Mouse (Mus musculus) hindbrain, embryonic 13.5 days (tissue): ENCODE results near the gene 1700029J07Rik. TPM values are rescaled to one million over a fixed set of nuclear protein-coding genes. Genes with fewer than 3 reads are reported as not detected.

Experiments
- ATAC-seq: fragments of 200-750 bp; cut with Nextera tagmentation; 2 replicates; pipeline ENCODE4 v1.8.0; 2017; ENCODE audit warnings: moderate TSS enrichment; ENCODE audit not compliant: low FRiP score
- H3K27ac ChIP-seq: fragments of 300-500 bp; sonication (generic); 2 replicates; pipeline ENCODE4 v1.5.1; 2015; ENCODE audit warnings: inconsistent platforms, mild to moderate bottlenecking, moderate library complexity
- H3K27me3 ChIP-seq: fragments of 300-500 bp; sonication (generic); 2 replicates; pipeline ENCODE4 v1.6.1; 2015; ENCODE audit warnings: mild to moderate bottlenecking, inconsistent platforms
- H3K36me3 ChIP-seq: fragments of 300-500 bp; sonication (generic); 2 replicates; pipeline ENCODE4 v1.6.1; 2015; ENCODE audit warnings: mild to moderate bottlenecking, inconsistent platforms
- H3K4me1 ChIP-seq: fragments of 300-500 bp; sonication (generic); replicated peaks from 2 replicates; pipeline ENCODE4 v1.6.1; 2015; ENCODE audit warnings: inconsistent platforms
- H3K4me2 ChIP-seq: fragments of 300-500 bp; sonication (generic); 2 replicates; pipeline ENCODE4 v1.6.1; 2015; ENCODE audit warnings: inconsistent platforms, mild to moderate bottlenecking, moderate library complexity
- H3K4me3 ChIP-seq: fragments of 300-500 bp; sonication (generic); 2 replicates; pipeline ENCODE4 v1.5.1; 2015; ENCODE audit warnings: mild to moderate bottlenecking, inconsistent platforms
- H3K9ac ChIP-seq: fragments of 300-500 bp; sonication (generic); 2 replicates; pipeline ENCODE4 v1.6.1; 2015; ENCODE audit warnings: mild to moderate bottlenecking, inconsistent platforms
- H3K9me3 ChIP-seq: fragments of 300-500 bp; sonication (generic); 2 replicates; pipeline ENCODE4 v1.6.1; 2016; ENCODE audit warnings: inconsistent platforms
- WGBS: fragments of 180-500 bp; shearing (Covaris S2); methylation state at CpG from one replicate; pipeline ENCODE4 v1.1.7; 2015; 5-methylcytosine and 5-hydroxymethylcytosine counted together
- polyA plus RNA-seq: library from polyadenylated mRNA; unstranded; fragments of >200 nt; fragmentation: Nextera tagmentation; extraction: Ambion mirVana; gene quantifications from 2 replicates; pipeline ENCODE4 v1.2.1, GENCODE M21; 2015

Gene 1700029J07Rik
- 5.6 and 5.8 TPM in 2 replicates for polyA plus RNA-seq

GRCm38 (mm10) chr8:45975126-45975836 lies at the start of gene 1700029J07Rik, which contains the start of gene Ufsp2:
Gene 1700029J07Rik, minus strand, starts transcription at chr8:45975252.
Gene Ufsp2, plus strand, starts transcription at chr8:45975528.
- Histone ChIP-seq H3K9me3 (peaks cover 5% of the 10 kb centered on the region; the same call in 1 of the 2 replicates), H3K4me2 (peak within 1 kb of the TSS; percentile 67), H3K27me3 (no peaks in the 10 kb centered on the region), H3K27ac (peak within 1 kb of the TSS; percentile 88), H3K9ac (peak within 1 kb of the TSS; percentile 77), H3K36me3 (peaks cover 18% of the 10 kb centered on the region), H3K4me3 (peak within 1 kb of the TSS; percentile 65), H3K4me1 (peaks cover 14% of the 10 kb centered on the region)
- 1% methylated on average over 57 of the region's 57 CpGs for whole genome bisulfite sequencing
- ATAC-seq, result peak; percentile 99

GRCm38 (mm10) chr8:46024392-46024791 lies 49.3 kb upstream of the 1700029J07Rik start:
- Histone ChIP-seq H3K27ac (no peak overlapping the region), H3K4me3 (no peak overlapping the region), H3K4me1 (no peaks in the 10 kb centered on the region), H3K9ac (no peak overlapping the region), H3K4me2 (no peak overlapping the region), H3K27me3 (no peaks in the 10 kb centered on the region), H3K9me3 (no peaks in the 10 kb centered on the region), H3K36me3 (no peaks in the 10 kb centered on the region)
- no peak for ATAC-seq
- 64% methylated on average over 4 of the region's 4 CpGs for WGBS

GRCm38 (mm10) chr8:46022758-46023157 lies 47.7 kb upstream of the 1700029J07Rik start:
- 93% methylated on average over 9 of the region's 9 CpGs for WGBS
- no peak overlapping the region for H3K27ac ChIP-seq
- no peak overlapping the region for H3K4me3 ChIP-seq
- no peak for ATAC-seq
- H3K9ac ChIP-seq, result no peak overlapping the region
- H3K4me1 ChIP-seq, result no peaks in the 10 kb centered on the region
- H3K4me2 ChIP-seq, result no peak overlapping the region
- no peaks in the 10 kb centered on the region for H3K9me3 ChIP-seq
- no peaks in the 10 kb centered on the region for H3K27me3 ChIP-seq
- H3K36me3 ChIP-seq, result no peaks in the 10 kb centered on the region

- Histone ChIP-seq H3K4me2 (no peak overlapping the region), H3K9ac (no peak overlapping the region)
These were observed 47.2 kb upstream of the 1700029J07Rik start for GRCm38 (mm10) chr8:46022203-46022602.

GRCm38 (mm10) chr8:46010746-46011680 lies 36.0 kb upstream of the 1700029J07Rik start:
- H3K4me2 ChIP-seq, result peak overlapping the region; percentile 34
- ATAC-seq, result no peak
- 19% methylated on average over 17 of the region's 17 CpGs for WGBS
- H3K36me3 ChIP-seq, result no peaks in the 10 kb centered on the region
- no peak overlapping the region for H3K27ac ChIP-seq
- no peaks in the 10 kb centered on the region for H3K9me3 ChIP-seq
- H3K4me3 ChIP-seq, result no peak overlapping the region
- no peak overlapping the region for H3K9ac ChIP-seq
- H3K4me1 ChIP-seq, result peaks cover 11% of the 10 kb centered on the region
- H3K27me3 ChIP-seq, result no peaks in the 10 kb centered on the region

More at GRCm38 (mm10) chr8:46022203-46022602, 47.2 kb upstream of the 1700029J07Rik start:
- no peaks in the 10 kb centered on the region for H3K4me1 ChIP-seq
- H3K27me3 ChIP-seq, result no peaks in the 10 kb centered on the region
- no peaks in the 10 kb centered on the region for H3K36me3 ChIP-seq
- H3K4me3 ChIP-seq, result no peak overlapping the region
- no peak for ATAC-seq
- no peak overlapping the region for H3K27ac ChIP-seq
- 92% methylated on average over 9 of the region's 9 CpGs for WGBS
- no peaks in the 10 kb centered on the region for H3K9me3 ChIP-seq

GRCm38 (mm10) chr8:46010306-46010705 lies 35.3 kb upstream of the 1700029J07Rik start:
- H3K27me3 ChIP-seq, result no peaks in the 10 kb centered on the region; the same call in 1 of the 2 replicates
- peak overlapping the region; percentile 34 for H3K4me2 ChIP-seq
- no peaks in the 10 kb centered on the region for H3K9me3 ChIP-seq
- no peak for ATAC-seq
- WGBS, result 51% methylated on average over 2 of the region's 2 CpGs
- no peak overlapping the region for H3K4me3 ChIP-seq
- peaks cover 11% of the 10 kb centered on the region for H3K4me1 ChIP-seq
- no peak overlapping the region for H3K27ac ChIP-seq
- no peaks in the 10 kb centered on the region for H3K36me3 ChIP-seq
- H3K9ac ChIP-seq, result no peak overlapping the region

- H3K9ac ChIP-seq, result no peak overlapping the region
- H3K36me3 ChIP-seq, result no peaks in the 10 kb centered on the region
- no peaks in the 10 kb centered on the region for H3K9me3 ChIP-seq
- H3K27me3 ChIP-seq, result no peaks in the 10 kb centered on the region; the same call in 1 of the 2 replicates
- no peak for ATAC-seq
- WGBS, result 77% methylated on average over 3 of the region's 3 CpGs
- H3K27ac ChIP-seq, result no peak overlapping the region
- no peak overlapping the region for H3K4me2 ChIP-seq
- no peak overlapping the region for H3K4me3 ChIP-seq
- H3K4me1 ChIP-seq, result peaks cover 11% of the 10 kb centered on the region
These were observed 32.1 kb upstream of the 1700029J07Rik start for GRCm38 (mm10) chr8:46007050-46007672.

- H3K4me3 ChIP-seq, result no peak within 1 kb of the TSS
- no peaks in the 10 kb centered on the region; the same call in 1 of the 2 replicates for H3K27me3 ChIP-seq
- no peak for ATAC-seq
- no peaks in the 10 kb centered on the region for H3K36me3 ChIP-seq
- H3K27ac ChIP-seq, result no peak within 1 kb of the TSS
- H3K4me2 ChIP-seq, result no peak within 1 kb of the TSS
- 79% methylated on average over 4 of the region's 4 CpGs for WGBS
- H3K4me1 ChIP-seq, result peaks cover 2% of the 10 kb centered on the region; the same call in 1 of the 2 replicates
- H3K9ac ChIP-seq, result no peak within 1 kb of the TSS
- no peaks in the 10 kb centered on the region for H3K9me3 ChIP-seq
These were observed 30.5 kb upstream of the 1700029J07Rik start, which contains the start of gene Ankrd37 for GRCm38 (mm10) chr8:46005596-46005995. Gene Ankrd37, minus strand, starts transcription at chr8:46005707.

- WGBS, result 4% methylated on average over 55 of the region's 55 CpGs
- H3K4me1 ChIP-seq, result peaks cover 7% of the 10 kb centered on the region; the same call in 1 of the 2 replicates
- peak overlapping the region; percentile 50 for H3K4me3 ChIP-seq
- peak overlapping the region; percentile 90 for H3K9ac ChIP-seq
- H3K27me3 ChIP-seq, result no peaks in the 10 kb centered on the region
- peaks cover 21% of the 10 kb centered on the region for H3K36me3 ChIP-seq
- peak; percentile 99 for ATAC-seq
- peak overlapping the region; percentile 78 for H3K4me2 ChIP-seq
- H3K9me3 ChIP-seq, result no peaks in the 10 kb centered on the region
- peak overlapping the region; percentile 99 for H3K27ac ChIP-seq
These were observed 25.0 kb upstream of the 1700029J07Rik start for GRCm38 (mm10) chr8:45999784-46000705.

- Histone ChIP-seq H3K4me1 (peaks cover 7% of the 10 kb centered on the region; the same call in 1 of the 2 replicates), H3K36me3 (peaks cover 21% of the 10 kb centered on the region), H3K9me3 (no peaks in the 10 kb centered on the region), H3K9ac (peak within 1 kb of the TSS; percentile 90), H3K4me3 (peak within 1 kb of the TSS; percentile 50), H3K27ac (peak within 1 kb of the TSS; percentile 99), H3K4me2 (peak within 1 kb of the TSS; percentile 78), H3K27me3 (no peaks in the 10 kb centered on the region)
- 0 out of 2 replicates have a peak, but pooled peaks have one; percentile 1 for ATAC-seq
- WGBS, result 3% methylated on average over 22 of the region's 22 CpGs
These were observed 24.2 kb upstream of the 1700029J07Rik start, which contains the start of gene Lrp2bp for GRCm38 (mm10) chr8:45999138-45999783. Gene Lrp2bp, plus strand, starts transcription at chr8:45999303.
